Mouse (Mus musculus) lung, postnatal 0 days (tissue): ENCODE results near the gene Olfr350.

Experiments
- CTCF ChIP-seq: IDR thresholded peaks from 2 replicates; pipeline ENCODE4 v1.5.1; 2016; ENCODE audit warnings: antibody characterized with exemption, mild to moderate bottlenecking
- EP300 ChIP-seq: IDR thresholded peaks from 2 replicates; pipeline ENCODE4 v1.6.1; 2016; ENCODE audit warnings: antibody characterized with exemption, mild to moderate bottlenecking, control low read depth

DNA sequence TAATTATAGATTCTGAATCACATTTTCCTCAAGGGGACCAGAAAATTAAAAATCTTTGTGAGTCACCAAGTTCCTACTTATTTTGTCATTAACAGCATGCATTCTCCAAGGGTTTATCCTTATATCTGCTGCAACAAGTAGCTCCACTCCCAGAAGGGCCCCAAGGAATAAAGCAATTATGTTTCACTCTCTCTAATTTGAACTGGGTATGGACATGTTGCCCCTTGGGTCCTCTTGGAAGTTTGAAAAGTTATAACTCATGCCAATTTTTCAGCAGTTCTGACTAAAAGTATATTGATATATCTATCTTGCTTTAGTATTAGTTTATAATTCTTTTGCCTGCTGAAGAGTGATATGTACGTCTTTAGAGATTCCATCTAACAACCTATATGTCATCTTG lies 22.1 kb downstream of the Olfr350 start, which contains the start of gene Olfr352:
- TF ChIP-seq EP300 (no peak), CTCF (no peak)
